Mouse (Mus musculus): Measurements from ENCODE around the gene 4930402F06Rik. TPM values are rescaled to one million over a fixed set of nuclear protein-coding genes. Genes with fewer than 3 reads are reported as not detected.

Gene 4930402F06Rik
- polyA plus RNA-seq (2017; shearing (Covaris generic)) = not detected

DNA sequence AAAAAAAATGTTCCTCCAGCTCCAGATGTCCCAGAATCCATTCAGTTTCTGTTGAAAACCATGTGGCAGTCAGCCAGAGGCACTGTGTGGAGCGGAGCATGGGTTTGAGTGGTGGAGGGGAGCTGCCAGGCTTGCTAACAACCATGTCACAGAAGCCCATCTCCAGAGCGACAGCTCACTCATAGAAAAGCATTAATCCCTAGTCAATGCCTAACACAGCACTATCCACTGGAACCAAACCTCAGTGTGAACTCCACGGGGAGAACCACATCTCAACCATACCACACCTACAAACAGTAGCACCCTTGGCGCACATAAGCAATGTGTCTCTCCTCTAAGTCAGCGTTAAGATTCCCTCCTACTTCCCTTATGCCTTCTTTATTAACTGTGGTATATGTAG is at the start of gene 4930402F06Rik:
4930402F06Rik (minus strand) TSS at position 80 of the 400 bp plus-strand sequence.
- no peak for ATAC-seq

DNA sequence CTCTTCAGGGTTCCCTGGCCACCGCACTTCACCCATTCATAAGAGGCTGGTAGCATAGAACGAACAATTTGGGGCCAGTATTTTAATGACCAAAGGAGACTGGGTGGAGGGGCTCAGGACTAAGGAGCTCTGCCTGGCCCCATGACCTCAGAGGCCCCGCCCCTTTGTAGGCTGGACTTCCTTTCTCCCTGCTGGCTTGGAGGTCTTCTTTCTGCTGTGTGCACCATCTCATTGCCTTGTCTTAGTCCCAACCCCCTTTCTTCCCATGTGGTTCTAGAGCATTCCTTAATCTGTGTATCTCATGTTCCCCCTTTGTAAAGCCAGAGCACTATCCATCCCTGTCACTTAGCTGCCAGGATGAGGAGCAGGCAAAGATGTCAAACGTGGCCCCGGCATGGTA is 49.3 kb upstream of the 4930402F06Rik start:
- ATAC-seq = no peak

DNA sequence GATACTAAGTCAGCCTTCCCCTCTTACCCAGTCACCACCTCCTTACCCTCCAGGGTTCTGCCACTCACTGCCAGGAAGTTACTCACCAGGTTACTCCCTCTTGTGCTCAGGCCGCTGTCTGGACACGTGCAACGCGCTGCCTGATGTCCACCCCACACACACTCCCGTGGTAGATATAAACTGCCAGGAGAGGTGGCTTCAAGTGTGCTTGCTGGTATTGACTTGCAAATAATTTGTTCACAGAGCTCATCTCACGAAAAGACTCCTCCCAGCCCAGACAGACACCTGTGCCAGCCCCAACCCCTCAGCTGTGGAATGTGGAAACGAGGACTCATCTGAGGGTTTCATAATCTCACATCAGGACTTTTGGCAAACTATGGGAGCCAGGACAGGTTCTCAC is 48.6 kb upstream of the 4930402F06Rik start:
- peak; percentile 19 for ATAC-seq

DNA sequence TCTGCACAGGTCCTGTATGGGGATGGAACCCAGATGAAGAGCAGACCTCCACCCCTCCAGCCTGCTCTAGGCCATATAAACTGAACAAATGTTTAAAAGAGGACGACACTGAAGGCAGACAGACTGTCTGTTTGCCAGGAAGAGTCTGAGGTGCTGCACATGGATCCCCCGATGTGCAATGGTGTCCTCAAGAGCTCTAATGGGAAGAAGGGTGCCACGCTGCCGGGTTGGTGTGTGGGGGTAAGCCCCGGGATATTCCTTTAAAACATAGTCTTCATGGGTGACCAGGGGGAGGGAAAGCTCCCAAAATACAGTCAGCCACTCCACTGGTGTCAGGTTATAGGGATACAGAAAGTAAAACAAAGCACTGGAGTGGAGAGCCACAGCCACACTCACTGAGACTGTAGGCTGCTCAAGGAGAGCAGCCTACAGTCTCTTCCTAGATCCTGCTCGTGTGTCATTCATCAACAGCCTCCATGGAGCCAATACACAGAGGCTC is 47.8 kb upstream of the 4930402F06Rik start:
- ATAC-seq = no peak

DNA sequence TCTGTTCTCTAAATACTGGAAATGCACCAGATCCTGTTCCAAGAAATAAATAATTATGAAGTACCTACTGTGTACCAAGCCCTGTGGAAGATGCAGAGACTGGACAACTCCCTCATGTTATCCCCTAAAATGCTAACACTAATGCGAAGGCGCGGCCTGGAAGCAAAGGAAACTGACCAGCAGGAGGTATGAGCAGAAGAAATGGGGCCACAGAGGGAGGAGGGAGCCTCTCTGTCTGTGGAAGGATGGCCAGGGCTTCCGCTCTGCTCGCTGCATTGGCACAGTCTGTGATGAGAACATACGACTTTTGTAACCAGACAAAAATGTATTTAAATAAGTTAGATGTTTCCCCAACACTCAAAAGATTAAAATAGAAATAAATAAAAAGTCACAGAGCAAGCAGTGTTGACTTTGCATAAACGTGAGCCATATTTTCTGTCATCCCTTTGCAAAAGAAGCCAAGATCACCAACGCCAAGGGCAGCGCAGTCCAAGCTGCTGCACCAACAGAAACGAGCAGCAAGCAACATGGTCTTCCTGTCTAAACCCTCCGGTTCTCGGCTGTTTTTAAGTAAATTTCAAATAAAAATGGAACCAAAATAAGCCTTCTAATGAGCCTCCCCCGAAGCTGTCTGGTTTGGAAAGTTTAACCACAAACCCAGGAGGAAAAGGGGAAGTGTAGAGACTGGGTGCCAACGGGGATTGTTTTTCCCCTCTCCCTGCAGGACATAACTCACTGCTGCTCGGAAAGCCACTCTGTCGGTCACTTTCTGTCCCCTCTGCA is 47.2 kb upstream of the 4930402F06Rik start:
- no peak for ATAC-seq

DNA sequence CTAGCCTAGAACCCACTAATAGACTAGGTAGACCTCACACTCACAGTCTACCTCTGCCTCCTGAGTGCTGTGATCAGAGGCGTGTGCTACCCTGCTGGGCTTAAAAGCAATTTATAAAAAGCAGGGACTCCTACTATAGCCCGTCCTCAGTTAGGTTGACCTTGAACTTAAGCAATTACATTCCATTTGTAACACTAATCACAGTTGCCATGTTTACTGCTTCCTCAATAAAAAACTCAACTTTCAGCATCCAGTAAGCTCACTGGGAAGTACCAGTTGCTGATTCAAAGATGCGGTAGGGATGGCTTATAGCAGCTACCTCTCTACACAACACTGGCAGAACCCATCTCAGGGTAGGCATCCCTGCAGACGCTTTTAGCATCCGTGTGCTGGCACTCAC is 46.4 kb upstream of the 4930402F06Rik start:
- ATAC-seq = no peak

DNA sequence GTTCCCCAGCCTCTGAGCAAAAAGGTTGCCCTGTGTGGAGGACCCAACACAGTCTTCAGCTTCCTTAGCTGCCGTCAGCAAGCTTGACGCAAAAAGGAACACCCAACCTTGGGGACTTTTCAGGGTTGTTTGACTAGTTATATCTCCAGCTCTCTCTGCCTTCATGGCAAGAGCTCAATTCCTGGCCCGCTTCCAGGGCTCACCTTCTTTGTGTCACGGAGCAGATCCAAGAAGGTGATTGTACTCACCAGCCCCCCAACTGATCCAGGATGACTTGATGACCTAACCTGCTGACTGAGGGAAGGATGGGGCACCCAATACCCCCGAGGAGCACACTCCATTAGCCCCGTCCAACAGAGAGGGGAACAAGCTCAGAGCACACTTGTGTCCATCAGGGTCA is 45.1 kb upstream of the 4930402F06Rik start:
- no peak for ATAC-seq

DNA sequence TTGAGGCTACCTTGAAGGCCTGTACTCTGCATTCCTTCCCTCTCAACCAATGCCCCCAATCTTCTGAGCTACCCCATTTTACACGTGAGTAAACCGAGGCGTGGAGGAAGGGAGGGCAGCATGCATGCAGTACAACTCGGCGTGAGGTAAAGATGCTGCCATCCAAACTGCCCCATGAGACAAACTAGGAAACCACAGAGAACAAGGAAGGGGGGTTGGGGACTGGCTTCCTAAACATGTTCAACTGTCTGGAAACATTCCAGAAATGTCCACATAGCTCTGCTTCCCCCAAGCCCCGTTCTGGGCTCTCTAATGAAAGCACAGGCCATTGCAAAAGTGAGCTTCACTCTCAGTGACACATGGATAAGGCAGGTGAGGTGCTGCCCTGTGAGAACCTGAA is 44.4 kb upstream of the 4930402F06Rik start:
- no peak for ATAC-seq

DNA sequence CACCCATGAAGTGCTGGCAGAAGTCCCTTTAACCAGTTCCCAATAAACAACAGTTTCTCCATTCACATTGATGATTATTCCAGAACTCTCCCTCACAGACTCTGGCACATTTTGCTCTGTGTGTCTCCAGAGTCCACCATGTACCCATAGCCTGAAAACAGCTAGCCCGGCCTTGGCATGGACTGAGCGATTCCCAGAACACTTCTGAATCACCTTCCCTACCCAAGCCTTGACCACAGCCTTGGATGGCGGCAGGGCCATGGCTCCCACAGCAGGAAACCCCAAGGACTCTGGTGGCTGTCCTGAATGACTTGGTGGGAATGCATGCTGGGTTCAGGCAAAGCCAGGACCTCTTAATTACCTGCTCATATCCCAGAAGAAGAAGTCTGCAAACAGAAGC is 43.5 kb upstream of the 4930402F06Rik start:
- no peak for ATAC-seq

DNA sequence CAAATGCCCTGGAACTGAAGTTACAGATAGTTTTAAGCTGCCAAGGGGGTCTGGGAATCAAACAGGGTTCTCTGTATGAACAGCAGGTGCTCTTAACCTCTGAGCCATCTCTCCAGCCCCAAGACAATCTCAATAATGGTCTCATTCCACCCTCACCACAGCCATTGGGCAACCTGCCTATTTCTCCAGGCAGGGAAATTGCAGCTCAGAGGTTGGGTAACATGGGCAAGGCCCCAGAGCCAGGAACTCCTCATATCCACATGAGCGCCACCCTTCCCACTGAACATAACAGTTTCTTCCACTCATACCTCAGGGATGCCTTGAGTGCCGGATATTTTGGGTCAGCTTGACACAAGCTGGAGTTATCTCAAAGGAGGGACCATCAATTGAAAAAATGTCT is 40.8 kb upstream of the 4930402F06Rik start:
- no peak for ATAC-seq

DNA sequence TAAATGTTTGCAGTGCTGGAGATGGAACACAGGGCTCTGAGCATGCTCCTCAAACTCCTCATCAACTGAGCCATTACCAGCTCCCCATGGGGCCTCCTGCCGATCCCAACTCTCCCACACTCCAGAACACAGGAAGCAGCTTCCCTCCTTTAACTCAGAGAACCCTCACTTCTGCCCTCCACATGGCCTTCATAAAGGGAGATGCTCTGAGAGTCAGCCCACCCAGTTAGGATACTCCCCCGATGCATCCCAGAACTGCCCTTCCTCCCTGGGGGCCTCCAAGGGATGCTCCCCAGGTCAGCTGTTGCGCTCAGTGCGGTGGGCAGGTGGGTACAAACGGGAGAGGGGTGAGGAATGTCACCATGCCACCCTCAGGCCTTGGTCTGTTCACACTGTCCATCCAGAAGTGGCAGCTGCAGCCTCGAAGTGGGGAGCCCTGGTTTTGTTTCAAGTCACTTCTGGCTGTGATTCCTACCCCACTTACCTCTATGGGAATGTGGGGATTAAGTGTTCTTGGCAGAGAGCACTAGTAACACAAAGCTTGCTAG is 37.7 kb upstream of the 4930402F06Rik start:
- ATAC-seq = no peak

DNA sequence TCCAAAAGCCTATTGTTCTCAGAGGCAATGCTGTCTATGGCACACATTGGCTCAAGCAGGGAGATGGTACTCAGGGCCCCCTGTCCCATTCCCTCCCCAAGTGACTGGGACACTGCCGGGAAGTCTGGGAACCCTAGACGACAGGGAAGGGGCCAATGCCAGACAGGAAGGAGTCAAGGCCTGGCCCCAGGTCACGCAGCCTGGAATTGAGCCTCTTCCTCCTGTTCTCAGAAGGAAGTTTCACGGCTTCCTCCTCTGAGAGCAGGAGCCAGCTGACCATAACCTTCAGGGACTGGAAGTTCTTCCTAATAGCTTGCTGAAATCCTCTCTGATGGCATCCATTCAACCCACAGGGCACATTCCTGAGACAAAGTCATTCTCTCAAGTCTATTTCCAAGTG is 36.5 kb upstream of the 4930402F06Rik start:
- no peak for ATAC-seq

DNA sequence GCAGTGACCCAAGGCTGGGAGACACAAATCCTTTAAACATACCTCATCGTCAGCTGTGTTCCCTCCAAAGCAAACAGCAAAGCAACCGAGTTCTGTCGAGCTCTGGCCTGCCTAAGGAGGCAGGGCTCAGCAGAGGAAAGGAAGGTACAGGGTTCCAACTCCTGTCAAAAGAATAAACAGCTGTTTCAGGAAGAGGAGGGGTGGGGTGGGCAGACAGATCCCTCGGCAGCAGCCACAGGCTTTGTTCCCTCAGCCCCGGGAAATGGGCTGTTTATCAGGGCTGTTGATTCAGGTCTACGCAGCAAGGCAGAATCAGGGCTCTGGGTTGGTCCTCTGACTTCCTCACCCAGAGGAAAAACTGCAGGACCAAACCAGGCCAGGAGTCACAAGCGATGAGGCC is 35.5 kb upstream of the 4930402F06Rik start:
- ATAC-seq = no peak

DNA sequence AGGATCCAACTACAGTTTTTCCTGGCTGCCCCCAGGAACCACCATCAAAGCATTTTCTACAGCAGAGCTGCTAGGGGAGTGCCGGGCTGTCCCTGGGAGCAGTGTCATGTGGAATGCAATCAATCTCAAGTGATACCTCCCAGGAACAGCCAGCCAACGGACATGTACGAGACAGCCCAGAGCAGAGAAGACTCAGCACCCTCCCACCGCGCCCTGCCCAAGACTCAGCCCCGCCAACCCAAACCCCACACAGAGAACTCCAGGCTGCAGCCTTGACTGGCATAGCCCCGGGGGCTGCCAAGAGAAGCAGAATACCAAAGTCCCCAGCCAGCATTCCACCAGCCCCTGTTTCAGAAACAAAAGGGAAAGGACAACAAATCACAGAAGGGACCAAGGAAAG is 35.0 kb upstream of the 4930402F06Rik start:
- no peak for ATAC-seq

DNA sequence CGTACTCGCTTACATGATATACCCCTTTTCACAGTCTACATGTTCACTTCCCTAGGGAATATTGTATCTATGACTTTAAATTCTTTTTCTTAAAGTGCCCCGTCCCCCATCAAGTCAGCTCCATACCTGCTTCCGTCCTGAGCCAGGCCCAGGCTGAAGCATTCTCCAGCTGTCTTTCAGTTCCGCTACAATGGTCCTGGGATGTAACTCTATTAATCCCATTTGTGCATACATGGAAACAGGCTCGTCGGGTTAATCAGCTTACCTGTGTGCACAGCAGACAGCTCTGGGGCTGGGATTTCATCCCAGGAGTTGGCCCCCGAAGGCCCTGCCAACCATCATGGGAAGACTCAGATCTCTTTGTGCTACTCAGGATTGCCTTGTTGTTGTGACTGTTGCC is 33.8 kb upstream of the 4930402F06Rik start:
- no peak for ATAC-seq

DNA sequence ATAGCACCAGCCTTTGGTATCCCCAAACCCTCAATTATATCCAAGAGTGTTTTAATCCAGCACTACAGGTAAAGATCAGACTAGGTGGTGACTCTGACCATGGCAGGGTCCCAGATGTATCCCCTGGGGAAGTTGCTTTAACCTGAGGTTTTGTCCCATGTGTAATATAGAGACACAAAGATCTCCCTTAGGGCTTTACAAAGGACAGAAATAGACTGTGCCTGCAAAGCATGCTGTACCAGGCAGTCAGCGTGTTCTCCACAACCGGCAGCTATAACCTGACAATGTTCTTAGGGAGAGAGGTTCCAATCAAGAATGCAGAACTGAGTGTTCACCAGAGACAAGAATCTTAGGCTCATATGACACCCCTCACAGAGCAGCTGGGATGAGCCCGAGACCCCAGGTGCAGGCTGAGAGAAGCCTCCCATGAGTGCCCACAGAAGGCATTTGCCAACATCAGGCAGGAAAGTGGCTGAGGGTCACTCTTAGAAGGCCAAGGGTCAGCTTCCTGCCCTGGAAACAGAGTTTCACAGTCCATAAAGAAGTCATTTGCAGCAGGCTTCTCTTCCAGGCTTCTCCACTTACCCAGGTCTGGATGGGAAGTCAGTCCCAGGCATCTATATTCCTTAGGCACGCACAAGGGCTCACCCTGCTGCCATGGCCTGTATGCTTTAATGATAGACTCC is 31.8 kb upstream of the 4930402F06Rik start:
- ATAC-seq = no peak

DNA sequence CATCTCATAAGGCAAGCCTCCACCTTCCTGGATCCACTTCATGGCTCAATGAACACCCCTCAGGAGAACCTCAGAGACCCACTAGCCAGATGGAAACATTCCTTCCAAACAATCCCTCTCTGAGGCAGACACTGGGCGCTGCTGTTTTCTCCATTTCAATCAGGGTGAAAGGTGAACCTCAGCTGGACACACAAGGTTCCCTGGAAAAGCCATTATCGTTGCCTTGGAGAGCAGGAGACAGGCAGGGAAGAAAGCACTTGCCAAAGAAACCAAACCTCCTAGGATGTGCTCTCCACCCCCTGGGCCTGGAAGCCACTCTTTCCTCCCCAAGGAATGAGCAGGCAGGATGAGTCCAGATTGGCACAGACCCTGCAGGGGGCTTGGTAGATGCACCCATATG is 30.6 kb upstream of the 4930402F06Rik start:
- no peak for ATAC-seq

DNA sequence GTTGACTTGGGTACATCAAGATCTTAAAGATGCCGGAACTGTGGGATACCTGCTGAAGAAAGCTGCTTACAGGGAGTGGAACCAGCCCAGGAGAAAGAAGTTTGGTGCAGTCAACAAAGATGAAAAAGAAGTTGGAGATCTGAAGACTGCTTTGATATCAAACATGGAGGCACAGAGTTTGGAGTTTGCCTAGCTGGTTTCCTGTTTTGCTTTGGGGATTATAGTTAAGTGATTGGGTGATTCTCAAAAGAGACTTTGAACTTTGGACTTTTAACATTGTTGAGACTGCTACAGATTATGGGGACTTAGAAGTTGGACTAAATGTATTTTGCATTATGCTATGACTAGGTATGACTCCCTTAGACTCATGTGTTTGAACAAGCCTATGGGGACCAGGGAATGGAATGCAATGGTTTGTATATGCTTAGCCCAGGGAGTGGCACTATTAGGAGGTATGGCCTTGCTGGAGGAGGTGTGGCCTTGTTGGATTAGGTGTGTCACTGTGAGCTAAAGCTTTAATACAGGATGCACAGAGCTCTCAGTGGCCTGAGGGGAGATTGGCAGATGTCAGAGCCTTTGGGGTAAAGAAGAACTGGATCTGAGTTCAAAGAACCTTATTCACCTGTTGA is 26.9 kb upstream of the 4930402F06Rik start:
- ATAC-seq = no peak

DNA sequence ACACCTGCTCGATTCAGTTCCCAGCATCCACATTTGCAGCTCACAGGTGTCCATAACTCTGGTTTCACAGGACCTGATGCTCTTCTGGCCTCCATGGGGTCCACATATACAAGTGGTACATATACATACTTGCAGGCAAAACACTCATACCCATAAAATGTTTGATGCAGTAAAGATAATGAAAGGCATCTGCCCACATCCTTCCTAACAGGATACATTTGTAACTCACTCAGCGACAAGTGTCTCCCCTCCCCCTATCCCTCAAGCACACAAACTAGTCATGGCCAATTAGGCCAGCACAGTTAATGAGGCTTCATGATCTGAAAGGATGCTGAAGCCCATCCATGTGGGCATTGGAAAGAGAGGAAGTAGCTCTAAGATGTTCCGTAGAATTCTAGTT is 25.4 kb upstream of the 4930402F06Rik start:
- ATAC-seq = peak; percentile 98

DNA sequence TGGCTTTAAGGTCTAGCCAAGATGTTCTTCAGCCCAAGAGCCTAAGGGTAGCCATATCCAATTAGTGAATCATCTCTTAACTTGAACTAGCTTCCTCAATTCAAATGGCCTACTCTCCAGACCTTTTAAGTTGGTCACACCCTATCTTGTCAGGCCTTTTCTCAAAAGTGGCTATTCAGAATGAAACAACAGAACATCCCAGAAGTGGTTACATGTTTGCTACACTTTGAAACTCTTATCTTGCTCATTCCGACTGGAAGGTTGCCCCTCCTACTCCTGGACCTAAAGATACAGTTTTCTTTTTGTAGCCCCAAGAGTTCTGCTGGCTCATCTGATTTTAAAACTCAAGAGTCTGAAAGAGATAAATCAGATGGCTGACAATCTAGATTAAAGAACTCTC is 23.7 kb upstream of the 4930402F06Rik start:
- no peak for ATAC-seq

DNA sequence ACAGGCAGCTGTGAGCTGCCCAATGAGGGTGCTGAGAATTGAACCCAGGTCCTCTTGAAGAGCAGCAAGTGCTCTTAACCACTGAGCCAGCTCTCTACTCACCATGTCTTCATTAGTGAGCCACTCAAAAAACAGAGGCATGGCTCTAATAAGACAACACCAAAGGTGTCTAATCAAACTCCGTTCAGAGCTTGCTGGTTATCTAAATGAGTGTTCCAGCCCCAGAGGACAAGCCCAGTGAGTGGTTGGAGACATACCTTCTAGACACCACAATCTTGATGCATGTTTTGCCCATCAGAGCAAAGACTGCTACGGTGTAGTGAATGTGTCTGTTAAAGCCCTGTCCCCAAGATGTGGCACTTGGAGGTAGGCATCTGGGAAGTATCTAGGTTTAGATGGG is 22.7 kb upstream of the 4930402F06Rik start:
- ATAC-seq = no peak

DNA sequence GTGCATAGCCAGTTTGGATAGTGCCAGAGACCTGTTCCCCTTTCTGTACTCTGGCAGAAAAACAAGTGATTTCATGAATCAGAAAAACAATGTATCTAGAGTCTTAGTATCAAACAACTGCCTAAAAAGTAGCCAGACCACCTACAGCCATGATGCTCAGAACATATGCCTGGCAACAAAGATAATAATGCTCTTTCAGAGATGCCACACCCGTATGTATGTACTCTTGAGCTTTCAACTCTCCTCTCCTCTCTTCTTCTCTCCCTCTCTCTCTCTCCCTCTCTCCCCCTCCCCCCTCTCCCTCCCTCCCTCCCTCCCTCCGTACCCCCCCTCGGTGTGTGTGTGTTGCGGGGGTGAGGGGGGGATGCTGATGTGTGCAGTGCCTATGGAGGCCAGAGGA is 22.3 kb upstream of the 4930402F06Rik start:
- ATAC-seq = no peak

DNA sequence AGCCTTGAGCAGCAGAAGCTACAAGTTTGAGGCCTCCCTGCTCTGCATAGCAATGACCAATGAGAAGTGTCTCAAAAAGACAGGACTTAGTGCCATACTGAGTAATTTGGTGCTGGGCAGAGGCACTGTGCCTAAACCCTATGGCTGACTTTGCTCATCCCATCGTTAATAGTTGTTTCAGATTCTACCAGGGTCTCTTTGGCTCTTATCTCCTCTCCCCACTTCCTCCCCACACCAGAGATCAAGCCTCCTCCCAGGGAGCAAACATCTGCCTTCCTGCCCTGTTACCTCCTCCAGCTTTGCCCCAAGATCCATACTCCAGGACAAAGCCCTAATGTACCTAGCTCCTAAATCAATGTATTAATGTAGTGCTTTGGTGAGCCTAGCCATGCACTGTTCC is 20.3 kb upstream of the 4930402F06Rik start:
- ATAC-seq = no peak
